In genomic region chr2:176927709-176928108, GRCm38 (mm10) we compare ENCODE assay signal across 7 mouse cellular contexts. TPM values are rescaled to one million over a fixed set of nuclear protein-coding genes. Genes with fewer than 3 reads are reported as not detected.
DNase-seq lines count a peak whose midpoint lies in the region; ATAC-seq and TF ChIP-seq lines count a peak whose summit lies in the region.
"Not testable (repeated sequence)": the region's sequence is repeated elsewhere in the genome, so short reads cannot be mapped to it uniquely, and the experiment has no call there.

Gm14296 (minus strand) TSS chr2:176927809.

- H3K4me1 ChIP-seq in cortical plate, adult 2 months (ENCODE audit: control insufficient read depth, insufficient read depth, low read length); forebrain, embryonic 15.5 days; hindbrain, embryonic 13.5 days (replicated peaks); lung, embryonic 14.5 days (ENCODE audit: insufficient read depth); midbrain, embryonic 15.5 days: not testable (repeated sequence)

- H3K27ac ChIP-seq in cortical plate, adult 2 months (ENCODE audit: insufficient read depth, low read length); forebrain, embryonic 15.5 days (replicated peaks); hindbrain, embryonic 13.5 days; lung, embryonic 14.5 days (ENCODE audit: low read depth); midbrain, embryonic 15.5 days: not testable (repeated sequence)

- intact Hi-C loops in left cerebral cortex, postnatal 14 days (cut with DNase I), result not testable (repeated sequence)

- not testable (repeated sequence) for TF ChIP-seq POLR2A in cortical plate, adult 2 months (IDR thresholded peaks at IDR 0.05; ENCODE audit: extremely low read depth, insufficient read depth, low read length)

- not testable (repeated sequence) for H3K4me3 ChIP-seq in cortical plate, adult 2 months (ENCODE audit: insufficient read depth, low read length); forebrain, embryonic 15.5 days; hindbrain, embryonic 13.5 days; lung, embryonic 14.5 days (ENCODE audit: low read depth, low read length); midbrain, embryonic 15.5 days

- not testable (repeated sequence) for H3K4me2 ChIP-seq in forebrain, embryonic 15.5 days (replicated peaks); hindbrain, embryonic 13.5 days; lung, embryonic 14.5 days; midbrain, embryonic 15.5 days

- DNase-seq in layer of hippocampus, adult 8-10 months (ENCODE audit: low spot score in 2 of 2); left cerebral cortex, postnatal 14 days (ENCODE audit: low spot score in 2 of 2); lung, embryonic 14.5 days: not testable (repeated sequence)

- H3K36me3 ChIP-seq in forebrain, embryonic 15.5 days; hindbrain, embryonic 13.5 days; lung, embryonic 14.5 days (ENCODE audit: insufficient read depth); midbrain, embryonic 15.5 days (replicated peaks): not testable (repeated sequence)

- not testable (repeated sequence) for ATAC-seq in forebrain, embryonic 15.5 days (replicated peaks); hindbrain, embryonic 13.5 days (ENCODE audit: low FRiP score); lung, embryonic 14.5 days (ENCODE audit: insufficient read depth); midbrain, embryonic 15.5 days (replicated peaks)

- not testable (repeated sequence) for H3K27me3 ChIP-seq in forebrain, embryonic 15.5 days; hindbrain, embryonic 13.5 days; lung, embryonic 14.5 days (ENCODE audit: insufficient read depth, low read length); midbrain, embryonic 15.5 days (replicated peaks)

- H3K9me3 ChIP-seq in forebrain, embryonic 15.5 days; hindbrain, embryonic 13.5 days; lung, embryonic 14.5 days (ENCODE audit: low read depth, low read length); midbrain, embryonic 15.5 days: not testable (repeated sequence)

- WGBS in forebrain, embryonic 15.5 days, result no CpG with 5 or more reads among the region's 2 CpGs
- no CpG with 5 or more reads among the region's 2 CpGs for WGBS in hindbrain, embryonic 13.5 days
- no CpG with 5 or more reads among the region's 2 CpGs for WGBS in lung, embryonic 14.5 days
- no CpG with 5 or more reads among the region's 2 CpGs for whole genome bisulfite sequencing in midbrain, embryonic 15.5 days

- TF ChIP-seq CTCF in cortical plate, adult 2 months (IDR thresholded peaks at IDR 0.05; ENCODE audit: extremely low read depth, insufficient read depth, low read length); lung, embryonic 14.5 days (IDR thresholded peaks at IDR 0.05; ENCODE audit: low read depth): not testable (repeated sequence)

- not testable (repeated sequence) for H3K9ac ChIP-seq in forebrain, embryonic 15.5 days (replicated peaks); hindbrain, embryonic 13.5 days; lung, embryonic 14.5 days; midbrain, embryonic 15.5 days

RNA-seq across cellular contexts. Expression of gene Gm14296, which starts in this region (rescaled TPM):
- 24.6 TPM in 2 replicates for polyA plus RNA-seq in cortical plate, adult 2 months (2012; rRNA removed)
- polyA plus RNA-seq in forebrain, embryonic 15.5 days (2015; fragmentation: Nextera tagmentation; extraction: Ambion mirVana), result 13.5 and 14.7 TPM in 2 replicates
- 10.8 and 11.5 TPM in 2 replicates for polyA plus RNA-seq in hindbrain, embryonic 13.5 days (2015; fragmentation: Nextera tagmentation; extraction: Ambion mirVana)
- total RNA-seq in layer of hippocampus, adult 8-10 months (2022), result 10 to 100 TPM; 15.6 to 21.7 (median 18.1) TPM
- 10 to 100 TPM; 16.4 to 20.1 TPM for total RNA-seq in left cerebral cortex, postnatal 14 days (2021)
- polyA plus RNA-seq in lung, embryonic 14.5 days (2014; fragmentation: Nextera tagmentation; extraction: Ambion mirVana), result 13.4 and 14.1 TPM in 2 replicates
- polyA plus RNA-seq in midbrain, embryonic 15.5 days (2015; fragmentation: Nextera tagmentation; extraction: Ambion mirVana), result 7.7 and 17.2 TPM in 2 replicates
